Mouse (Mus musculus) brain, embryonic 14.5 days (tissue): Measurements from ENCODE around the gene Tespa1. TPM values are rescaled to one million over a fixed set of nuclear protein-coding genes. Genes with fewer than 3 reads are reported as not detected.
"Not testable (repeated sequence)": the region's sequence is repeated elsewhere in the genome, so short reads cannot be mapped to it uniquely, and the experiment has no call there.

Experiments used
- DNase-seq: peaks from one replicate; pipeline ENCODE4 v3.0.0-alpha.2; 2011; ENCODE audit warnings: low read depth
- CTCF ChIP-seq: fragments of 200-500 bp; IDR thresholded peaks from 2 replicates; pipeline ENCODE4 v1.5.1; 2012; ENCODE audit warnings: inconsistent platforms, mild to moderate bottlenecking, moderate library complexity, borderline replicate concordance; ENCODE audit not compliant: insufficient read depth, insufficient read length; ENCODE audit errors: extremely low read depth
- POLR2A ChIP-seq: fragments of 200-500 bp; IDR thresholded peaks from 2 replicates; pipeline ENCODE4 v1.6.1; 2012; ENCODE audit warnings: mild to moderate bottlenecking, inconsistent platforms, borderline replicate concordance; ENCODE audit not compliant: poor library complexity, insufficient read depth, insufficient read length, severe bottlenecking; ENCODE audit errors: extremely low read depth
- polyA plus RNA-seq: library from polyadenylated mRNA; depleted of rRNA; stranded (reverse); fragments of >200 nt; gene quantifications from 2 replicates; pipeline ENCODE4 v1.2.3, GENCODE M21; 2012

Tespa1 gene
- polyA plus RNA-seq, 1 experiment, result not detected

- no peak for DNase-seq
- TF ChIP-seq CTCF (no peak), POLR2A (no peak)
Observed at GRCm38 (mm10) chr10:130315846-130316245, 6.8 kb upstream of the Tespa1 start.

GRCm38 (mm10) chr10:130318720-130319119 is 4.0 kb upstream of the Tespa1 start:
- TF ChIP-seq POLR2A (no peak), CTCF (no peak)
- no peak for DNase-seq

- TF ChIP-seq POLR2A (no peak), CTCF (no peak)
- no peak for DNase-seq
Observed at GRCm38 (mm10) chr10:130320715-130321114, 2.0 kb upstream of the Tespa1 start.

DNA sequence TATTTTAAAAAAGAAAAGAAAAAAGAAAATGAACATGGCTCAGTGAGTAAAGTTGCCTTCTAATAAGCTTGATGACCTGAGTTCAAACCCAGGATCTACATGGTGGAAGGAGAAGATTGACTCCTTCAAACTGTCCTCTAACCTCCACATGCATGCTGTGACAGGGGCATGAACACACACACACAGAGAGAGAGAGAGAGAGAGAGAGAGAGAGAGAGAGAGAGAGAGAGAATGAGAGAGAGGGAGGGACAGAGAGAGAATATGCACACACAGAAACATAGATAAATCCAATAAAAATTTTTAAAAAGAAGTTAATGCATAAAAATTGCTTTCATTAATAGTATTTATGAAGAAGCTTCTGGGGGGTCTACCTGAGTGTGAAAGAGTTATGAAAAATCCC is 608 bp upstream of the Tespa1 start:
- TF ChIP-seq POLR2A (no peak), CTCF (no peak)

DNA sequence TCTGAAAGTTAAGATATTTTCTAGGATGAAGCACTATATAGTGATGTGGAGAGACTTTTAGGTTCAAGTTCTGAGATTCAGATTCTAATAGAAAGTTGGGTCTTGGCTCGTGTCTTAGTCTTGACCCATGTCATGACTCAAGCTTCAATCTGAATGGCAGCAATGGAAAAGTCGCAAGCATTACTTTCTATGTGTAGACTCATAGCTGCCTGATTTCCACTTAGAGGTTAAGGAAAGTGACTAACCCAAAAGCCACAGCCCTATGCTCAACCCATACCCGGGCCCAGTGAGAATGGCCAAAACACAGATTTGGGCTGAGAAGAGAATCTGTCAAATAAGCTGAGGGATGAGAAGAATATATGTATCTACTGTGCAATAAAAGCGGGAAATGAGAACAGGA is 1.6 kb downstream of the Tespa1 start:
- no peak for DNase-seq
- TF ChIP-seq POLR2A, result no peak
- TF ChIP-seq CTCF, result no peak

More for the DNA sequence above, 608 bp upstream of the Tespa1 start:
- DNase-seq, result no peak

- TF ChIP-seq POLR2A, result no peak
- DNase-seq, result no peak
Observed at GRCm38 (mm10) chr10:130330711-130331110, 8.0 kb downstream of the Tespa1 start.

DNA sequence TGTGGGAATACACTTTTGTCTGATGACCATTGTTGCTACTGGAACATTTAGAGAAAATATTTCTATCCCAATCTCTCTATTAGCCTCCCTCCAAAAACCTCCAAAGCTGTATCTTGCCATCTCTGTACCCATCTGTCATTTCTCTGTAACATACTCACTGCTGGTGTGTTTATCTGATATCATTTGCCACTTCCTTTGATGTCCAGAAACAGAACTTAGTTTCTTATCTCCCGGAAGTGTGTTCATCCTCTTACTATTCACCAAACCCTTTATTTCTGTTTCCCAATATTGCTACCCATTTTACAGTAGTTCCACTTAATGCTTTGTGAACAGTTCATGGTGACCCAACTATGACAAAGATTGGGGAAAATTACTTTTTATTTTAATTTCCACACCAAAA is 13.7 kb downstream of the Tespa1 start:
- no peak for DNase-seq
- TF ChIP-seq CTCF (no peak), POLR2A (no peak)

DNA sequence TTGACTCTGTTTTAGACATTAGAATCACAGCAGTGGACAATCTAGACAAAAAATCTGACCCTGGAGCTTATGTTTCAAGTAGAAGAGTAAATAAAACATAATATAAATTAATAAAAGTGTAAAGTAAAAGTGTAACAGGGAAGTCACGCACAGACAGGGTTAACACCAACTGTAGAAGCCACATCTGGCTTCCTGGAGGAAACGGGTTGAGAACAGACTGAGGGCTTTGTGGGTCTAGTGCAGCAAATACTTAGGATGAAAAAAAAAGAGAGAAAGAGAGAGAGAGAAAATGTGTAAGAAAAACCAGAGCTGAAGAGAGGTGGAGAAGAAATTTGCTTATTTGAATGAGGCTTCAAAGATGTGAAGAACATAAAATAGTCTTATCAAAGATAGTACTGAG is 14.9 kb downstream of the Tespa1 start:
- no peak for DNase-seq

DNA sequence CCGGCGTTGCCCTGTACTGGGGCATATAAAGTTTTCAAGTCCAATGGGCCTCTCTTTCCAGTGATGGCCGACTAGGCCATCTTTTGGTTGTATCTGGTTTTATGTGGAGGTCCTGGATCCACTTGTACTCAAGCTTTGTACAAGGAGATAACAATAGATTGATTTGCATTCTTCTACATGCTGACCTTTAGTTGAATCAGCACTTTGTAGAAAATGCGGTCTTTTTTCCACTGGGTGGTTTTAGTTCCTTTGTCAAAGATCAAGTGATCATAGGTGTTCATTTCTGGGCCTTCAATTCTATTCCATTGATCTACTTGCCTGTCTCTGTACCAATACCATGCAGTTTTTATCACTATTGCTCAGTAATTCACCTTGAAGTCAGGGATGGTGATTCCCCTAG is 17.4 kb downstream of the Tespa1 start:
- not testable (repeated sequence) for DNase-seq

More for the DNA sequence above, 14.9 kb downstream of the Tespa1 start:
- TF ChIP-seq CTCF, result no peak
- TF ChIP-seq POLR2A, result no peak

DNA sequence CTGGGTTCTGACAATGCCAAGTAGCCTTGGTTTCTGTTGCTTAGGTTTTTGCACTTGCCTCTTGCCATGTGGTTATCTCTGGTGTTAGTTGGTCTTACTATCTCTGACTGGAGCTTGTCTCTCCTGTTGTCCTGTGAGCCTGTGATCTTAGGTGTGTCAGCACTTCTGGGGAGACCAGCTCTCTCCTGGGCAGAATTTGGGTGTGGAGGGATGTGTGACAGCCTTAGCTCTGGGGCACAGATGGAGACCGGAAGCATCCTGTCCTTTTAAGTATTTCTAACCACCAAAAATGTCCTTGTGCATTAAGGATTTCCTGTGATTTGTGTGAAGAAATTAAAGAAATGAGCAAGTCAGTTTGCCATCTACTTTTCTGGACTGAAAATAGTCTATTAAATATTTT is 21.4 kb downstream of the Tespa1 start:
- TF ChIP-seq CTCF (no peak), POLR2A (no peak)
- DNase-seq, result no peak

DNA sequence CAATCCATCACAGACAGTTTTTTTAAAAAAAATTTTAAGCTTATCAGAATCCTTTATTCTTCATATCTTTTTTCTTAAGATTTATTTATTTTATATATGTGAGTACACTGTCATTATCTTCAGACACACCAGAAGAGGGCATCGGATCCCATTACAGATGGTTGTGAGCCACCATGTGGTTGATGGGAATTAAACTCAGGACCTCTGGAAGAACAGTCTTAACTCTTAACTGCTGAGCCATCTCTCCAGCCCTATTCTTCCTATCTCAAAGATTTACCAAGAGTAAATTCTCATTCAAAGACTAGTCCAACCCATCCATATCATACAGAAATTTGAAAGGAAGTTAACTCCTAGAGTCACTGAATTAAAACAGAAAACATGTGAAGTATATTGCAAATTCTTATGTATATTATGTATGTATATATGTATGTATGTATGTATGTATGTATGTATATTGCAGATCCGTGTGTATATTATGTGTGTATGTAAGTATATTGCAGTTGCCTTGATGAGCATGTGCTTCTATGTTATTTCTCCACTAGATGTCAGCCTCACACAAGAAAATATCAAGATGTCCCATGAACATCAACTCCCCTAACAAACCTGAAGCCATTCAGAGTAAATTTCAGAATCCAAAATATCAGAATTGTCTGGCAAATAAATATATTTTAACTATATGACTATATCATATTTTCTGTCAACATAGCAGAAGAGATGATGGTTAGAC is 40.9 kb downstream of the Tespa1 start:
- TF ChIP-seq POLR2A, result no peak
- peak; percentile 37; the same call in 1 of the 2 replicates for TF ChIP-seq CTCF

GRCm38 (mm10) chr10:130364766-130365165 is 42.1 kb downstream of the Tespa1 start:
- no peak for DNase-seq
- TF ChIP-seq CTCF (no peak), POLR2A (no peak)

More for the DNA sequence above, 40.9 kb downstream of the Tespa1 start:
- peak; percentile 80 for DNase-seq

GRCm38 (mm10) chr10:130368384-130368783 is 45.7 kb downstream of the Tespa1 start:
- TF ChIP-seq CTCF (no peak), POLR2A (no peak)
- DNase-seq, result no peak

- TF ChIP-seq POLR2A (no peak), CTCF (no peak)
- DNase-seq, result no peak
Observed at GRCm38 (mm10) chr10:130370005-130370682, 47.5 kb downstream of the Tespa1 start.
